Mouse (Mus musculus): ENCODE measurements around the gene Zfhx3. TPM values are rescaled to one million over a fixed set of nuclear protein-coding genes. Genes with fewer than 3 reads are reported as not detected.

Zfhx3 gene
- polyA plus RNA-seq, 2 experiments, result 0.25 to 0.65 TPM

GRCm38 (mm10) chr8:108661486-108662093 lies 719.1 kb downstream of the Zfhx3 start:
- no peak overlapping the region for H3K9ac ChIP-seq (replicated peaks)
- TF ChIP-seq CTCF (IDR thresholded peaks at IDR 0.05; ENCODE audit: low read depth), result no peak
- no peak for TF ChIP-seq EP300 (IDR thresholded peaks at IDR 0.05; ENCODE audit: low read depth)
- no peak overlapping the region for H3K4me3 ChIP-seq (ENCODE audit: insufficient read depth in 1 of 2, low read depth in 2 of 2, low read length in 2 of 2)
- no peaks in the 10 kb centered on the region for H3K4me1 ChIP-seq (replicated peaks; ENCODE audit: control insufficient read depth in 2 of 2, insufficient read depth in 2 of 2, low read length in 1 of 2)
- H3K27me3 ChIP-seq (ENCODE audit: control insufficient read depth, insufficient read depth, low read length), result no peaks in the 10 kb centered on the region
- no peaks in the 10 kb centered on the region for H3K36me3 ChIP-seq (replicated peaks; ENCODE audit: control insufficient read depth, insufficient read depth, low read depth)
- WGBS (ENCODE audit: insufficient replicate concordance), result 54% methylated on average over 5 of the region's 5 CpGs
- no peak overlapping the region for H3K27ac ChIP-seq
- no peak overlapping the region for H3K4me2 ChIP-seq (ENCODE audit: low read depth)
- H3K9me3 ChIP-seq (ENCODE audit: control insufficient read depth, low read length), result no peaks in the 10 kb centered on the region
- no peak for DNase-seq (ENCODE audit: low read depth in 3 of 3, low spot score in 3 of 3)
- no peak for ATAC-seq (ENCODE audit: insufficient read depth)

DNA sequence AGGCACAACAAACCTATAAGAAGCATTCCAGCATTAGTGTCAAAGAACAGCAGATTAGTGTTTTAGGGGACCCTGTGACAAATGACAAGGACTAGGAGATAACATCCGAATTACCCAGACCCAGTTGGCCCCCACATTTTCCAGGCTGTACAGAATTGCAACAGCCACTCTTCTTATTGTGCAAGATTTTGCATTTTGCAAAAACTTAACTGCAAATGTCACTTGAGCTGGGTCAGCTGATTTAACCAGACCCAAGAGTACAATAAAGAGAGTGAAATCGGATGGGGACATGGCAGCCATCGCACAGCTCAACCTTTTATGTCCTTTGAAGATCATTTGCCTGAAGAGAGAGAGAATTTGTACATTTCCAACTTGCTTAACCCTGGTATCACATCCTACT lies 720.3 kb downstream of the Zfhx3 start:
- Histone ChIP-seq H3K4me1 (replicated peaks; ENCODE audit: control insufficient read depth in 2 of 2, insufficient read depth in 2 of 2, low read length in 1 of 2) (no peaks in the 10 kb centered on the region), H3K9me3 (ENCODE audit: control insufficient read depth, low read length) (no peaks in the 10 kb centered on the region), H3K27me3 (ENCODE audit: control insufficient read depth, insufficient read depth, low read length) (no peaks in the 10 kb centered on the region), H3K27ac (no peak overlapping the region), H3K4me2 (ENCODE audit: low read depth) (no peak overlapping the region), H3K36me3 (replicated peaks; ENCODE audit: control insufficient read depth, insufficient read depth, low read depth) (no peaks in the 10 kb centered on the region), H3K9ac (replicated peaks) (no peak overlapping the region), H3K4me3 (ENCODE audit: insufficient read depth in 1 of 2, low read depth in 2 of 2, low read length in 2 of 2) (no peak overlapping the region)
- ATAC-seq (ENCODE audit: insufficient read depth) (no peak), DNase-seq (ENCODE audit: low read depth in 3 of 3, low spot score in 3 of 3) (no peak)
- TF ChIP-seq EP300 (IDR thresholded peaks at IDR 0.05; ENCODE audit: low read depth) (no peak), CTCF (IDR thresholded peaks at IDR 0.05; ENCODE audit: low read depth) (no peak)
- WGBS (ENCODE audit: insufficient replicate concordance), result 60% methylated on average over 3 of the region's 3 CpGs

DNA sequence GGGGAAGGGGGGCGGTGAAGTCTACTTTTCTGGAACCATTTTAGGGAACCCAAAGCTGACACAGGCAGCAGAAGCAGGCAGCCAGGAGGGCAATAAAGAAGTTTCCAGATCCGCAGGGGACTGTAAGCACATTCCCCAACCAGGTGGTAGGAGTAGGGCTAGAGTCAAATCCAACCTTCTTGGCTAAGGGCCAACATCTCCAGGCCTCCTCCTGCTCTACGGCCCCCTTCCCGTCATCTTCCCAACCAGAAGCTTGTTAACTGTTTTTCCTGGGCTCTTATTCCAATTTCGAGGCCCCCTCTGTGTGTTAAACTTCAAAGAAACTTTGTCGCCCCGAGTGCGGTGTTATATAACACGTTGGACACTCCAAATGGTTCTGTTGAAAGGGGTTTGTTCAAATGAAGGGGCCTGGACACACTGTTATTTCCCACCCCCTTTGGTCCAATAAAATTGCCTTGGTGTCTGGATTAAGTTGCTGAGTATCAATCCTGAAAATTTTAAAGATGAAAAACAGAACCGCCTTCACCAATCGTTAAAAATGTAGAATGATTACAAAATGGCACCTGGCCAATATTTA lies 729.6 kb downstream of the Zfhx3 start:
- 76% methylated on average over 11 of the region's 11 CpGs for WGBS (ENCODE audit: insufficient replicate concordance)
- no peak overlapping the region for H3K27ac ChIP-seq
- H3K27me3 ChIP-seq (ENCODE audit: control insufficient read depth, insufficient read depth, low read length), result no peaks in the 10 kb centered on the region
- no peak overlapping the region for H3K4me3 ChIP-seq (ENCODE audit: insufficient read depth in 1 of 2, low read depth in 2 of 2, low read length in 2 of 2)
- H3K9ac ChIP-seq (replicated peaks), result no peak overlapping the region
- TF ChIP-seq CTCF (IDR thresholded peaks at IDR 0.05; ENCODE audit: low read depth), result no peak
- TF ChIP-seq EP300 (IDR thresholded peaks at IDR 0.05; ENCODE audit: low read depth), result no peak
- DNase-seq (ENCODE audit: low read depth in 3 of 3, low spot score in 3 of 3), result no peak
- H3K4me2 ChIP-seq (ENCODE audit: low read depth), result no peak overlapping the region
- no peak for ATAC-seq (ENCODE audit: insufficient read depth)
- H3K9me3 ChIP-seq (ENCODE audit: control insufficient read depth, low read length), result no peaks in the 10 kb centered on the region
- H3K4me1 ChIP-seq (replicated peaks; ENCODE audit: control insufficient read depth in 2 of 2, insufficient read depth in 2 of 2, low read length in 1 of 2), result no peaks in the 10 kb centered on the region
- H3K36me3 ChIP-seq (replicated peaks; ENCODE audit: control insufficient read depth, insufficient read depth, low read depth), result no peaks in the 10 kb centered on the region

DNA sequence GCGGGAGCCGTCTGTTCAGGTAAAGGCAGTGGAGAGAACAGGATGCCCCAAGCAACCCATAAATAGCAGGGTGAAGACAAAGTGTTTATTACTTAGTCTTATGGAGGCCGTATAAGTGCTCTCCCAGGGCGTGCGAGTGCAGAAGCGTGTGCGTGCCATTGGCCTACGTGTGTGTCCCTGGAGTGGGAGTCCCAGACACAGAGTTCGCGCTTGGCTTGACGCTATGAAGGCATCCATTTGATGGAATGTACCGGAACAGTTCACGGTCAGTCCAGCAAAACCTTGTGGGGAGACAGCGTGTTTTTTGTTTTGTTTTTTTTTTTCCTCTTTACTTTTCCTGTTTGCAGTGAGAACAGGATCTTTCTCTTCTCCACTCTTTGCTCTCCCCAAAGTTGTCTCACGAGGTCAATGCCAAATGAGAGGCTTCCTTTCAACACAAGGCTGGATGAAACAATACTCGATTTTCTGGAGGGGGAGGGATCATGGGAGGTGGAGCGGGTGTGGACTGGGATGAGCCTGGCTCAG lies 732.6 kb downstream of the Zfhx3 start:
- Histone ChIP-seq H3K36me3 (replicated peaks; ENCODE audit: control insufficient read depth, insufficient read depth, low read depth) (no peaks in the 10 kb centered on the region), H3K4me1 (replicated peaks; ENCODE audit: control insufficient read depth in 2 of 2, insufficient read depth in 2 of 2, low read length in 1 of 2) (no peaks in the 10 kb centered on the region), H3K4me3 (ENCODE audit: insufficient read depth in 1 of 2, low read depth in 2 of 2, low read length in 2 of 2) (no peak overlapping the region), H3K9ac (replicated peaks) (no peak overlapping the region), H3K9me3 (ENCODE audit: control insufficient read depth, low read length) (no peaks in the 10 kb centered on the region), H3K27ac (no peak overlapping the region), H3K4me2 (ENCODE audit: low read depth) (no peak overlapping the region), H3K27me3 (ENCODE audit: control insufficient read depth, insufficient read depth, low read length) (no peaks in the 10 kb centered on the region)
- WGBS (ENCODE audit: insufficient replicate concordance), result 74% methylated on average over 17 of the region's 17 CpGs
- no peak for DNase-seq (ENCODE audit: low read depth in 3 of 3, low spot score in 3 of 3)
- ATAC-seq (ENCODE audit: insufficient read depth), result no peak
- TF ChIP-seq EP300 (IDR thresholded peaks at IDR 0.05; ENCODE audit: low read depth) (no peak), CTCF (IDR thresholded peaks at IDR 0.05; ENCODE audit: low read depth) (no peak)

- Histone ChIP-seq H3K36me3 (replicated peaks; ENCODE audit: control insufficient read depth, insufficient read depth, low read depth) (no peaks in the 10 kb centered on the region), H3K27me3 (ENCODE audit: control insufficient read depth, insufficient read depth, low read length) (peaks cover 6% of the 10 kb centered on the region), H3K9me3 (ENCODE audit: control insufficient read depth, low read length) (no peaks in the 10 kb centered on the region), H3K4me2 (ENCODE audit: low read depth) (no peak overlapping the region), H3K9ac (replicated peaks) (no peak overlapping the region), H3K4me1 (replicated peaks; ENCODE audit: control insufficient read depth in 2 of 2, insufficient read depth in 2 of 2, low read length in 1 of 2) (peaks cover 0 to 13% of the 10 kb centered on the region in 2 experiments; a peak in 2 of 4 replicates), H3K27ac (no peak overlapping the region), H3K4me3 (ENCODE audit: insufficient read depth in 1 of 2, low read depth in 2 of 2, low read length in 2 of 2) (no peak overlapping the region)
- TF ChIP-seq EP300 (IDR thresholded peaks at IDR 0.05; ENCODE audit: low read depth) (no peak), CTCF (IDR thresholded peaks at IDR 0.05; ENCODE audit: low read depth) (no peak)
- DNase-seq (ENCODE audit: low read depth in 3 of 3, low spot score in 3 of 3) (no peak), ATAC-seq (ENCODE audit: insufficient read depth) (no peak)
- 74% methylated on average over 9 of the region's 9 CpGs for WGBS (ENCODE audit: insufficient replicate concordance)
These were observed 747.2 kb downstream of the Zfhx3 start for GRCm38 (mm10) chr8:108689694-108690093.

Data from liver, embryonic 14.5 days (tissue).